Mouse (Mus musculus) forebrain, embryonic 11.5 days (tissue): ENCODE measurements around the gene Msi2. TPM values are rescaled to one million over a fixed set of nuclear protein-coding genes. Genes with fewer than 3 reads are reported as not detected.
A peak's percentile ranks its signal among the peaks of the same experiment; 100 is the strongest.

Source experiments
- ATAC-seq: fragments of 200-750 bp; cut with Nextera tagmentation; replicated peaks from 2 replicates; pipeline ENCODE4 v1.8.0; 2017; ENCODE audit warnings: moderate TSS enrichment; ENCODE audit not compliant: low FRiP score
- DNase-seq: peaks from one replicate; pipeline ENCODE4 v3.0.0-alpha.2; 2017; ENCODE audit warnings: low spot score
- H3K27ac ChIP-seq: fragments of 300-500 bp; sonication (generic); 2 replicates; pipeline ENCODE4 v1.5.1; 2014; ENCODE audit warnings: low read depth, low read length
- H3K27me3 ChIP-seq: fragments of 300-500 bp; sonication (generic); 2 replicates; pipeline ENCODE4 v1.6.1; 2014; ENCODE audit warnings: mild to moderate bottlenecking, low read length, mixed read lengths; ENCODE audit not compliant: control insufficient read depth, insufficient read depth
- H3K36me3 ChIP-seq: fragments of 300-500 bp; sonication (generic); 2 replicates; pipeline ENCODE4 v1.6.1; 2014; ENCODE audit warnings: mild to moderate bottlenecking, low read length, moderate library complexity, mixed read lengths; ENCODE audit not compliant: control insufficient read depth, insufficient read depth
- H3K4me1 ChIP-seq: fragments of 300-500 bp; sonication (generic); replicated peaks from 2 replicates; pipeline ENCODE4 v1.6.1; 2014; ENCODE audit warnings: low read length, mixed read lengths; ENCODE audit not compliant: control insufficient read depth, insufficient read depth
- H3K4me2 ChIP-seq: fragments of 300-500 bp; sonication (generic); 2 replicates; pipeline ENCODE4 v1.6.1; 2014; ENCODE audit warnings: low read depth, mild to moderate bottlenecking, low read length, moderate library complexity, mixed read lengths; ENCODE audit not compliant: severe bottlenecking
- H3K4me3 ChIP-seq: fragments of 300-500 bp; sonication (generic); 2 replicates; pipeline ENCODE4 v1.5.1; 2014; ENCODE audit warnings: low read depth, low read length
- H3K9ac ChIP-seq: fragments of 300-500 bp; sonication (generic); 2 replicates; pipeline ENCODE4 v1.6.1; 2014; ENCODE audit warnings: low read length
- H3K9me3 ChIP-seq: fragments of 300-500 bp; sonication (generic); 2 replicates; pipeline ENCODE4 v1.6.1; 2016; ENCODE audit warnings: low read length, mixed read lengths; ENCODE audit not compliant: control insufficient read depth
- WGBS: fragments of 180-500 bp; shearing (Covaris S2); extraction: QIAGEN DNeasy Blood & Tissue Kit; methylation state at CpG from one replicate; pipeline ENCODE4 v1.1.7; 2014; 5-methylcytosine and 5-hydroxymethylcytosine counted together
- polyA plus RNA-seq: library from polyadenylated mRNA; unstranded; fragments of >200 nt; fragmentation: Nextera tagmentation; extraction: Ambion mirVana; gene quantifications from 2 replicates; pipeline ENCODE4 v1.2.1, GENCODE M21; 2014

The Msi2 gene
- polyA plus RNA-seq, 1 experiment from 2014 or later, result 26.2 TPM

GRCm38 (mm10) chr11:88524437-88524789 lies 193.9 kb downstream of the Msi2 start:
- Histone ChIP-seq H3K4me3 (no peak overlapping the region), H3K36me3 (no peaks in the 10 kb centered on the region), H3K4me2 (no peak overlapping the region), H3K9ac (peak overlapping the region; percentile 12; the same call in 1 of the 2 replicates), H3K27me3 (no peaks in the 10 kb centered on the region), H3K4me1 (peaks cover 53% of the 10 kb centered on the region), H3K9me3 (no peaks in the 10 kb centered on the region), H3K27ac (no peak overlapping the region; the same call in 1 of the 2 replicates)
- no peak for ATAC-seq
- DNase-seq, result no peak

- WGBS, result 70% methylated on average over 4 of the region's 4 CpGs
- H3K4me2 ChIP-seq, result no peak overlapping the region
- peaks cover 51% of the 10 kb centered on the region for H3K4me1 ChIP-seq
- H3K36me3 ChIP-seq, result no peaks in the 10 kb centered on the region
- H3K27me3 ChIP-seq, result no peaks in the 10 kb centered on the region
- DNase-seq (no peak), ATAC-seq (no peak)
- no peaks in the 10 kb centered on the region for H3K9me3 ChIP-seq
- no peak overlapping the region for H3K27ac ChIP-seq
- H3K9ac ChIP-seq, result no peak overlapping the region
- no peak overlapping the region for H3K4me3 ChIP-seq
Observed at GRCm38 (mm10) chr11:88523921-88524320, 194.4 kb downstream of the Msi2 start.

GRCm38 (mm10) chr11:88523511-88523910 lies 194.8 kb downstream of the Msi2 start:
- Histone ChIP-seq H3K27ac (no peak overlapping the region), H3K4me1 (peaks cover 47% of the 10 kb centered on the region), H3K36me3 (no peaks in the 10 kb centered on the region), H3K4me2 (no peak overlapping the region), H3K27me3 (no peaks in the 10 kb centered on the region), H3K9me3 (no peaks in the 10 kb centered on the region), H3K9ac (no peak overlapping the region), H3K4me3 (no peak overlapping the region)
- 79% methylated on average over 6 of the region's 6 CpGs for WGBS
- ATAC-seq, result no peak
- no peak for DNase-seq

GRCm38 (mm10) chr11:88522114-88522513 lies 196.2 kb downstream of the Msi2 start:
- H3K4me1 ChIP-seq, result peaks cover 41% of the 10 kb centered on the region
- no peak overlapping the region for H3K27ac ChIP-seq

GRCm38 (mm10) chr11:88520951-88521730 lies 197.2 kb downstream of the Msi2 start:
- peaks cover 42% of the 10 kb centered on the region for H3K4me1 ChIP-seq
- DNase-seq (no peak), ATAC-seq (no peak)
- H3K4me2 ChIP-seq, result no peak overlapping the region
- H3K27me3 ChIP-seq, result no peaks in the 10 kb centered on the region
- no peak overlapping the region for H3K9ac ChIP-seq
- no peaks in the 10 kb centered on the region; the same call in 1 of the 2 replicates for H3K36me3 ChIP-seq
- 78% methylated on average over 19 of the region's 19 CpGs for WGBS
- no peak overlapping the region for H3K27ac ChIP-seq
- no peaks in the 10 kb centered on the region for H3K9me3 ChIP-seq
- H3K4me3 ChIP-seq, result no peak overlapping the region

More at GRCm38 (mm10) chr11:88522114-88522513, 196.2 kb downstream of the Msi2 start:
- Histone ChIP-seq H3K9me3 (no peaks in the 10 kb centered on the region), H3K36me3 (no peaks in the 10 kb centered on the region; the same call in 1 of the 2 replicates), H3K4me3 (no peak overlapping the region), H3K4me2 (no peak overlapping the region), H3K27me3 (no peaks in the 10 kb centered on the region), H3K9ac (no peak overlapping the region)
- WGBS, result 85% methylated on average over 5 of the region's 5 CpGs
- DNase-seq (no peak), ATAC-seq (no peak)

GRCm38 (mm10) chr11:88518361-88518760 lies 200.0 kb downstream of the Msi2 start:
- Histone ChIP-seq H3K4me3 (no peak overlapping the region), H3K4me2 (no peak overlapping the region), H3K27me3 (no peaks in the 10 kb centered on the region), H3K9me3 (no peaks in the 10 kb centered on the region), H3K27ac (no peak overlapping the region), H3K4me1 (peaks cover 24% of the 10 kb centered on the region), H3K9ac (no peak overlapping the region), H3K36me3 (no peaks in the 10 kb centered on the region; the same call in 1 of the 2 replicates)
- ATAC-seq (no peak), DNase-seq (no peak)
- 95% methylated on average over 3 of the region's 3 CpGs for WGBS

GRCm38 (mm10) chr11:88516596-88517485 lies 201.5 kb downstream of the Msi2 start:
- ATAC-seq, result no peak
- no peak overlapping the region for H3K9ac ChIP-seq
- no peaks in the 10 kb centered on the region; the same call in 1 of the 2 replicates for H3K36me3 ChIP-seq
- H3K9me3 ChIP-seq, result no peaks in the 10 kb centered on the region
- peaks cover 35% of the 10 kb centered on the region for H3K4me1 ChIP-seq
- WGBS, result 42% methylated on average over 12 of the region's 12 CpGs
- H3K4me2 ChIP-seq, result no peak overlapping the region
- DNase-seq, result no peak
- no peak overlapping the region for H3K4me3 ChIP-seq
- no peaks in the 10 kb centered on the region for H3K27me3 ChIP-seq
- peak overlapping the region; percentile 70 for H3K27ac ChIP-seq

- no peak for ATAC-seq
- H3K27ac ChIP-seq, result peak overlapping the region; percentile 46
- H3K9ac ChIP-seq, result no peak overlapping the region
Observed at GRCm38 (mm10) chr11:88515736-88516583, 202.4 kb downstream of the Msi2 start.

More at GRCm38 (mm10) chr11:88515736-88516583, 202.4 kb downstream of the Msi2 start:
- H3K4me2 ChIP-seq, result no peak overlapping the region
- no peaks in the 10 kb centered on the region for H3K9me3 ChIP-seq
- H3K36me3 ChIP-seq, result no peaks in the 10 kb centered on the region; the same call in 1 of the 2 replicates
- 62% methylated on average over 6 of the region's 6 CpGs for WGBS
- H3K4me3 ChIP-seq, result no peak overlapping the region
- no peak for DNase-seq
- no peaks in the 10 kb centered on the region for H3K27me3 ChIP-seq
- H3K4me1 ChIP-seq, result peaks cover 35% of the 10 kb centered on the region
